Mouse (Mus musculus) thymus, adult 2 months (tissue): ENCODE measurements around the gene Casp9.

Experiments
- CTCF ChIP-seq: fragments of 200-500 bp; IDR thresholded peaks from 2 replicates; pipeline ENCODE4 v1.5.1; 2012; ENCODE audit warnings: mild to moderate bottlenecking, control low read depth, low read length, moderate library complexity, borderline replicate concordance; ENCODE audit not compliant: control insufficient read depth, poor library complexity, insufficient read depth; ENCODE audit errors: extremely low read depth
- POLR2A ChIP-seq: fragments of 200-500 bp; IDR thresholded peaks from 2 replicates; pipeline ENCODE4 v1.6.1; 2012; ENCODE audit warnings: mild to moderate bottlenecking, low read length, control low read depth, moderate library complexity; ENCODE audit not compliant: control insufficient read depth, poor library complexity, insufficient read depth; ENCODE audit errors: extremely low read depth

DNA sequence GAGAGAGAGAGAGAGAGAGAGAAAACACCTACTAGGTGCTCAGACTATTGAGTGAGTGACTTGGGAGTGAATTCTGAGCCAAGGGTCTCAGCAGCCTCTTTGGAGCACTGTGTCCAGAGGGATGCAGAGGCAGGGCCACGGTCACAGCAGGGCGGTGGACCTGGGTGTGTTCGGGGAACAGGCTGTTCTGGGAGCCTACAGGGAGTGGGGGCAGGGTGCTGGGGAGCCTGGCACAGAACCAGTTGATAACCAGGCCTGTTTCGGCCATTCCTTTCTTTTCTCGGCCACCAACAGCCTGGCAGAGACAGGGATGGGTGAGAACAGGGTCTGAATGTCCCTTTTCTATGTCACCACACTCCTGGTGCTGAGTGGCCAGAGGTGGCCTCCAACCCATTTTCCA is 69.5 kb downstream of the Casp9 start:
- no peak for TF ChIP-seq CTCF
- no peak for TF ChIP-seq POLR2A
